Mouse (Mus musculus): ENCODE measurements at regions not wholly inside any gene's neighbourhood (a gene's known extent, or its start where the extent isn't known, plus 50 kb on each side); places are given as distances from the start of the nearest gene placed in this dataset.

DNA sequence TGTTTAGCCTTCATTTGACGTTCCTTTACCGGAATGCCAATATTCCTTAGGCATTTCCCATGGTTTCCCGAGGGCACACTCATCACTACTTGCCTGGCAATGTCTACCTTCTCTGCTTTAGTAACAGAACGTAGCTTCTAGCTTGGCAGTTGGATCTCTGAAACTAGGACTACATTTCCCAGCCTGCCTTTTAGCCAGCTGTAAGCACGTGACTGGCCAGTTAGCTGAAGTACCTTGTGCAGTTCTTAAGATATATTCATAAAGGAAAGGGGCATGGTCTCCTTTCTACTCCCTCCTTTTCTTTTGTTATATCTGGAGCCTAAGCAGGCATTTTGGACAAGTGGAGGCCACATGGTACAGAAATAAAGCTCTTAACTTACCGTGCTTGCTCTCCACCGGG lies 214.8 kb upstream of the Krr1 start:
- Histone ChIP-seq H3K27me3 (ENCODE audit: insufficient read depth, low read length) (no peaks in the 10 kb centered on the region), H3K4me2 (ENCODE audit: low read depth, low read length, poor library complexity, severe bottlenecking) (no peak overlapping the region), H3K27ac (ENCODE audit: low read depth, low read length) (no peak overlapping the region), H3K4me1 (ENCODE audit: insufficient read depth, low read length) (no peaks in the 10 kb centered on the region), H3K4me3 (ENCODE audit: low read depth, low read length) (no peak overlapping the region), H3K9me3 (ENCODE audit: low read length) (no peaks in the 10 kb centered on the region), H3K36me3 (ENCODE audit: insufficient read depth, low read length) (no peaks in the 10 kb centered on the region), H3K9ac (replicated peaks; ENCODE audit: low read length, poor library complexity, severe bottlenecking) (no peak overlapping the region)
- WGBS, result 67% methylated on average over 7 of the region's 7 CpGs
- TF ChIP-seq CTCF (IDR thresholded peaks at IDR 0.05), result no peak
- DNase-seq (ENCODE audit: low spot score) (no peak), ATAC-seq (ENCODE audit: low FRiP score) (no peak)

DNA sequence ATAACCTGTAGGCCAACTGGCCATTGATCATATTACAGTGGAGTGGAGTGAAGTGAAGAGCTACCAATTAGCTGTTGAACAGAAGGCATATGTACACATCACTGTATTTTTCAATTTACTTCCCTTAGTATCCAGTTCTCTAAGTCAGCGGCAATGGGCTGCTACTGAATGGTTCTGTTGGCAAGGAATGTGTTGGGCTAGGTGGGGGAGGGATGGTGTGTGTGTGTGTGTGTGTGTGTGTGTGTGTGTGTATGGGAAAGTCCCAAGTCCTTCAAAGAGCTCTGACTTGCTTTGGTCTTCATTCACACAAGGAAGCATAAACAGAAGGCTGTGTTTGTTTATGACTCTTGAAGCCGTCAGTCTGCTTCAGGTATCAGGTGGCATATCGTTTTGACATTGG lies 213.0 kb upstream of the Krr1 start:
- Histone ChIP-seq H3K9ac (replicated peaks; ENCODE audit: low read length, poor library complexity, severe bottlenecking) (no peak overlapping the region), H3K4me1 (ENCODE audit: insufficient read depth, low read length) (no peaks in the 10 kb centered on the region), H3K27ac (ENCODE audit: low read depth, low read length) (no peak overlapping the region), H3K4me3 (ENCODE audit: low read depth, low read length) (no peak overlapping the region), H3K36me3 (ENCODE audit: insufficient read depth, low read length) (no peaks in the 10 kb centered on the region), H3K4me2 (ENCODE audit: low read depth, low read length, poor library complexity, severe bottlenecking) (no peak overlapping the region), H3K9me3 (ENCODE audit: low read length) (no peaks in the 10 kb centered on the region), H3K27me3 (ENCODE audit: insufficient read depth, low read length) (no peaks in the 10 kb centered on the region)
- ATAC-seq (ENCODE audit: low FRiP score) (no peak), DNase-seq (ENCODE audit: low spot score) (no peak)
- 88% methylated on average over 3 of the region's 3 CpGs for WGBS
- no peak for TF ChIP-seq CTCF (IDR thresholded peaks at IDR 0.05)

DNA sequence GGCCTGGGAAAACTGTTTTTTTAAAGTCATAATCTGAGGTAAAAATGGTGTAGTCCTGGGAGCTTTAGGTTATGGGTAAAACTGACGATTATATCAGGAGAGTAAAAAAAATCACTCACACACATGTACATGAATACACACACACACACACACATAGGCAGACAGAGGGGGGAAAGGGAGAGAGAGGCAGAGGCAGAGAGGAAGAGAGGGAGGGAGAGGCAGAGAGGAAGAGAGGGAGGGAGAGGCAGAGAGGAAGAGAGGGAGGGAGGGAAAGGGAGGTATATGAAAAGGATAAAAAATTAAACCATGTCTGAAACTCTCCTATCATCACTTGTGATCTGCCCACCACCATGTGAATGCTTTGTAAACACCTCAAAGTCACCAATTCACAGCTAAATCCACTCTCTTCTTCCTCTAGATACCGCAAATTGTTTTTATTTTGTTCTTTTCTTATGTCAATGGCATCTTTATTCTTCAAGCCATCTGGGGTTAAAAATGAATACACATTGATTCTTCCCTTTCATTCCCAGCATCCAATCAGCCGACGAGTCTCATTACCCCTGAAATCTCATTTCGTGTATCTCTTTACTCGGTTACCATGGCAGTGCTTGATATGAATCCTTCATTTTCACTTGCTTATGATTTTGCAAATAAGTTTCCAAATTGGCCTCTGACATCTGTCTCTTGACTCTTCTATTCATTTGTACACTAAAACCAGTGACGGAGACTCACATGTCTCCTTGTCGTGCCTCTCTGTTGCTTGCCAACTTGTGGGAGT lies 209.5 kb upstream of the Krr1 start:
- no peak overlapping the region for H3K9ac ChIP-seq (replicated peaks; ENCODE audit: low read length, poor library complexity, severe bottlenecking)
- no peak overlapping the region for H3K4me3 ChIP-seq (ENCODE audit: low read depth, low read length)
- TF ChIP-seq CTCF (IDR thresholded peaks at IDR 0.05), result no peak
- ATAC-seq (ENCODE audit: low FRiP score) (no peak), DNase-seq (ENCODE audit: low spot score) (no peak)
- 71% methylated on average over 8 of the region's 8 CpGs for WGBS
- no peaks in the 10 kb centered on the region for H3K27me3 ChIP-seq (ENCODE audit: insufficient read depth, low read length)
- H3K27ac ChIP-seq (ENCODE audit: low read depth, low read length), result no peak overlapping the region
- no peaks in the 10 kb centered on the region for H3K9me3 ChIP-seq (ENCODE audit: low read length)
- no peaks in the 10 kb centered on the region for H3K36me3 ChIP-seq (ENCODE audit: insufficient read depth, low read length)
- H3K4me2 ChIP-seq (ENCODE audit: low read depth, low read length, poor library complexity, severe bottlenecking), result no peak overlapping the region
- H3K4me1 ChIP-seq (ENCODE audit: insufficient read depth, low read length), result no peaks in the 10 kb centered on the region

DNA sequence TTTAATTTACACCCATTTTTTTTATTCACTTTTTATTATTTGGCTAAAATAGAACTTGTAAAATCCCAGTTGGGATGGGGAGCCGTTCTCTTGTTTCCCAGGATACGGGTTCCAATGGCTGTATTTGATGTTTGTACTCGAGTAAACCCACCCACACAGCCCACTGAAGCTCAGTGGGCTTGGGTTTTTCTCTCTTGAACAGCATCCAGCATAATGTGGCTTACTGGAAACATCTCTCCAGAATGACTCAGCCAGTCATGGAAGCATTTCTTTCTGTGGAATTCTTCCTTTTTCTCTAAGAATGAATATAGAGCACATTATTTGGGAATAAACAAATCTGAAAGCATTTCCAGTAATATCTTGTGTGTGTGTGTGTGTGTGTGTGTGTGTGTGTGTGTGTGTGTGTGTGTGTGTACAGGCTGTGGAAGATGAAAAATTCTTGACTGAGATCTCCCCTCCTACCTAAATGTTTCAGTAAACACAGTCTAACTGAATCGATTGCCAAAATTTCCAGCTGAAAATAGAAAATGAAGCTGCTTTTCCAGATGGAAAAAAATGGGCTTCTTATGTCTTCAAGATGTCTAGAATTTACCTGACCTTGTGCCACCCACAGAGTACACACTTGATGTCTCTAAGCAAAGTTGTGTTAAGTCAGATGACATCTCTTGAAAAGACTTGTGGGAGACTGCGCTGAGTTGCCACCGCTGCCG lies 205.3 kb upstream of the Krr1 start:
- 81% methylated on average over 7 of the region's 7 CpGs for WGBS
- Histone ChIP-seq H3K4me2 (ENCODE audit: low read depth, low read length, poor library complexity, severe bottlenecking) (no peak overlapping the region), H3K4me1 (ENCODE audit: insufficient read depth, low read length) (no peaks in the 10 kb centered on the region), H3K9ac (replicated peaks; ENCODE audit: low read length, poor library complexity, severe bottlenecking) (no peak overlapping the region), H3K27ac (ENCODE audit: low read depth, low read length) (no peak overlapping the region), H3K9me3 (ENCODE audit: low read length) (no peaks in the 10 kb centered on the region), H3K27me3 (ENCODE audit: insufficient read depth, low read length) (no peaks in the 10 kb centered on the region), H3K36me3 (ENCODE audit: insufficient read depth, low read length) (no peaks in the 10 kb centered on the region), H3K4me3 (ENCODE audit: low read depth, low read length) (no peak overlapping the region)
- DNase-seq (ENCODE audit: low spot score), result no peak
- TF ChIP-seq CTCF (IDR thresholded peaks at IDR 0.05), result no peak
- no peak for ATAC-seq (ENCODE audit: low FRiP score)

DNA sequence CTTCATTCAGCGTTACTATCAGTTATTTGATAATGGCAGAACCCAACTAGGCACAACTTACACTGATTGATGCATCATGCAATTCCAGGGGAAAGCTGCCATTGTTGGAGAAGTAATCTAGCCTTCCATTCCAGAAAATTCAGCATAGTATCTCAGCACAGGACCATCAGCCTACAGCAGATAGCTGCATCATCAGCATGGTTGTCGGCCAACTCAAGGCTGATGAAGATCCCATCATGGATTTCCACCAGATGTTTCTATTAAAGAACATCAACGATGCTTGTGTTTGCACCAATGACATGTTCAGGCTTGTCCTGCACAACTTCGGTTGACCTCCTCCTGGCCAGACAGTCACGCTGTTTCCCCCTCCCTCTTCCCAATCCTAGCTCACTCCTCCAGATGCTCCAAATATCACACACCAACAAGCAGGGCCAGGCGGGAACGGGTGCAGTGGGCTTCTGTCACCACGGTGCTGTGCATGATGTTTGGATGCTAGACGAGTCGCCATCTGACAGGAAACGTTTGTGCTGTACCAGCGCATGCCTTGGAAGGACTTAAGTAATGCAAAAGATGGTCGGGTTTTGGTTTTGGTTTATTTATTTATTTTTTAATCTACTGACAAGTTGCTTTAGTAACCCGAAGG lies 204.5 kb upstream of the Krr1 start:
- no peak for TF ChIP-seq CTCF (IDR thresholded peaks at IDR 0.05)
- Histone ChIP-seq H3K4me1 (ENCODE audit: insufficient read depth, low read length) (no peaks in the 10 kb centered on the region), H3K36me3 (ENCODE audit: insufficient read depth, low read length) (no peaks in the 10 kb centered on the region), H3K4me2 (ENCODE audit: low read depth, low read length, poor library complexity, severe bottlenecking) (no peak overlapping the region), H3K27ac (ENCODE audit: low read depth, low read length) (no peak overlapping the region), H3K9me3 (ENCODE audit: low read length) (no peaks in the 10 kb centered on the region), H3K9ac (replicated peaks; ENCODE audit: low read length, poor library complexity, severe bottlenecking) (no peak overlapping the region), H3K27me3 (ENCODE audit: insufficient read depth, low read length) (no peaks in the 10 kb centered on the region), H3K4me3 (ENCODE audit: low read depth, low read length) (no peak overlapping the region)
- WGBS, result 94% methylated on average over 14 of the region's 14 CpGs
- ATAC-seq (ENCODE audit: low FRiP score) (no peak), DNase-seq (ENCODE audit: low spot score) (no peak)

DNA sequence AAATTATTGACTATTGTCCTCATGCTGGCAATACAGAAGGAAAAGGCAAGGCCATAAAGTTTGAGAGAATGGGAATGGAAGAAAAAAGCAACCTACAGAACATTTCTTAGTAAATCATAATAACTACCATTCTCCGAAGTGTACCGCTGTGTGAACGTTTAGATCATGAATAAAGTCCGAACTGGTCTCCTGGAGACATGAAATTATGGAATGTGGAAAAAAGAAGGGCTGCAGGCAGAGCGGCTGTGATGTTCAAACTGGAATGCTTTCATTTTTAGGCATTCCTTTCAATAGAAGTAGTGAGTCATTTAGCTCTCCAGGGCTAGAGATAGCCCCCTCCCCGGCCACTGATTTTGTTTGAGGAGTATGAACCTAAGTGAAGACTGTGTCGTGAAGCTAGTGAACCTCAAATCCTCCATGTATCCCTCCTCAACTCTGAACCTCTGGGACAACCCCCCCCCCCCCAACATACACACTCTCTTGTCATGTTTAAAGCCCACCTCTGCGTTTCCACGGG lies 202.9 kb upstream of the Krr1 start:
- no peak for TF ChIP-seq CTCF (IDR thresholded peaks at IDR 0.05)
- Histone ChIP-seq H3K9me3 (ENCODE audit: low read length) (no peaks in the 10 kb centered on the region), H3K4me3 (ENCODE audit: low read depth, low read length) (no peak overlapping the region), H3K9ac (replicated peaks; ENCODE audit: low read length, poor library complexity, severe bottlenecking) (no peak overlapping the region), H3K27me3 (ENCODE audit: insufficient read depth, low read length) (no peaks in the 10 kb centered on the region), H3K4me1 (ENCODE audit: insufficient read depth, low read length) (no peaks in the 10 kb centered on the region), H3K4me2 (ENCODE audit: low read depth, low read length, poor library complexity, severe bottlenecking) (no peak overlapping the region), H3K36me3 (ENCODE audit: insufficient read depth, low read length) (no peaks in the 10 kb centered on the region), H3K27ac (ENCODE audit: low read depth, low read length) (no peak overlapping the region)
- DNase-seq (ENCODE audit: low spot score) (no peak), ATAC-seq (ENCODE audit: low FRiP score) (no peak)
- WGBS, result 76% methylated on average over 9 of the region's 9 CpGs
